Mouse (Mus musculus) forebrain, embryonic 16.5 days (tissue): Measurements from ENCODE around the gene Gm3776. TPM values are rescaled to one million over a fixed set of nuclear protein-coding genes. Genes with fewer than 3 reads are reported as not detected.
"Not testable (repeated sequence)": the region's sequence is repeated elsewhere in the genome, so short reads cannot be mapped to it uniquely, and the experiment has no call there.

ENCODE experiments used
- ATAC-seq: fragments of 200-750 bp; cut with Nextera tagmentation; 2 replicates; pipeline ENCODE4 v1.8.0; 2017; ENCODE audit warnings: mild to moderate bottlenecking, moderate library complexity
- H3K27ac ChIP-seq: fragments of 300-500 bp; sonication (generic); 2 replicates; pipeline ENCODE4 v1.5.1; 2014; ENCODE audit warnings: low read length, control low read depth
- H3K27me3 ChIP-seq: fragments of 300-500 bp; sonication (generic); replicated peaks from 2 replicates; pipeline ENCODE4 v1.6.1; 2014; ENCODE audit warnings: low read length; ENCODE audit not compliant: control insufficient read depth, insufficient read depth
- H3K36me3 ChIP-seq: fragments of 300-500 bp; sonication (generic); 2 replicates; pipeline ENCODE4 v1.6.1; 2014; ENCODE audit not compliant: control insufficient read depth, insufficient read depth
- H3K4me1 ChIP-seq: fragments of 300-500 bp; sonication (generic); replicated peaks from 2 replicates; pipeline ENCODE4 v1.6.1; 2014; ENCODE audit warnings: low read length; ENCODE audit not compliant: control insufficient read depth, insufficient read depth
- H3K4me2 ChIP-seq: fragments of 300-500 bp; sonication (generic); 2 replicates; pipeline ENCODE4 v1.6.1; 2014; ENCODE audit warnings: mild to moderate bottlenecking, low read length, control low read depth
- H3K4me3 ChIP-seq: fragments of 300-500 bp; sonication (generic); replicated peaks from 2 replicates; pipeline ENCODE4 v1.5.1; 2014; ENCODE audit warnings: mild to moderate bottlenecking, low read length, control low read depth
- H3K9ac ChIP-seq: fragments of 300-500 bp; sonication (generic); replicated peaks from 2 replicates; pipeline ENCODE4 v1.6.1; 2014; ENCODE audit warnings: low read depth, low read length, control low read depth
- H3K9me3 ChIP-seq: fragments of 300-500 bp; sonication (generic); 2 replicates; pipeline ENCODE4 v1.6.1; 2016; ENCODE audit warnings: low read length; ENCODE audit not compliant: control insufficient read depth
- WGBS: fragments of 180-500 bp; shearing (Covaris S2); extraction: QIAGEN DNeasy Blood & Tissue Kit; methylation state at CpG from one replicate; pipeline ENCODE4 v1.1.7; 2014; 5-methylcytosine and 5-hydroxymethylcytosine counted together
- polyA plus RNA-seq: library from polyadenylated mRNA; unstranded; fragments of >200 nt; fragmentation: Nextera tagmentation; extraction: Ambion mirVana; gene quantifications from 2 replicates; pipeline ENCODE4 v1.2.1, GENCODE M21; 2015

Gene Gm3776
- not detected in 2 replicates for polyA plus RNA-seq

DNA sequence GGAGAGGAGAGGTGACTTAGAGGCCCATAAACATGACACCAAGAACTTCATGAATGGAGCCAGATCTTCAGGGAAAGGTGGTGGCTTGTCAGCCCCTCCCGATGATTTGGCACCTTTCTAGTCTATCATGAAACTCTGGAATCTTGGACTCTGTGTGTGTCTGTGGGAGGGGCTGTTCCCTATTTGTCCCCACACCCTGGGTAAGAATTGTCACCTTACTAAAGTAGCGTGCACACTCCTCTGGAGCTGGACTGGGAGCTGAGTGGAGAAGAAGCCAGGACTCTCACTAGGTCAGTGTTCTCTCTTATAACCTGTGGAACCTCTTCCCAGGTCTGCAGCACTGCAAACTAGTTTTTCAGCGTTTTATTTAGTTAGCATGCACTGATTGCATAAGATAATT is at the start of gene Gm3776:
Gene Gm3776 (plus strand): TSS at position 216 of the 400 bp plus-strand sequence.
- not testable (repeated sequence) for ATAC-seq
- 95% methylated on average over 1 of the region's 3 CpGs for WGBS

GRCm38 (mm10) chr9:78208956-78209355 is 48.0 kb upstream of the Gm3776 start:
- Histone ChIP-seq H3K27me3 (no peaks in the 10 kb centered on the region), H3K36me3 (no peaks in the 10 kb centered on the region), H3K9ac (no peak overlapping the region), H3K9me3 (no peaks in the 10 kb centered on the region), H3K4me3 (no peak overlapping the region), H3K4me1 (no peaks in the 10 kb centered on the region), H3K4me2 (no peak overlapping the region), H3K27ac (no peak overlapping the region)
- ATAC-seq, result no peak
- WGBS, result 85% methylated on average over 4 of the region's 4 CpGs

More for the DNA sequence above, at the start of gene Gm3776:
- not testable (repeated sequence) for H3K36me3 ChIP-seq, H3K4me2 ChIP-seq, H3K27ac ChIP-seq, H3K27me3 ChIP-seq, H3K9ac ChIP-seq, H3K4me1 ChIP-seq, H3K4me3 ChIP-seq, H3K9me3 ChIP-seq

GRCm38 (mm10) chr9:78210079-78210478 is 46.9 kb upstream of the Gm3776 start:
- no peaks in the 10 kb centered on the region for H3K36me3 ChIP-seq
- H3K9me3 ChIP-seq, result no peaks in the 10 kb centered on the region
- no peak overlapping the region for H3K4me3 ChIP-seq
- no peaks in the 10 kb centered on the region for H3K27me3 ChIP-seq
- WGBS, result 93% methylated on average over 3 of the region's 3 CpGs
- no peaks in the 10 kb centered on the region for H3K4me1 ChIP-seq
- H3K27ac ChIP-seq, result no peak overlapping the region
- no peak overlapping the region for H3K4me2 ChIP-seq
- H3K9ac ChIP-seq, result no peak overlapping the region
- no peak for ATAC-seq

- Histone ChIP-seq H3K27ac (no peak overlapping the region), H3K4me3 (no peak overlapping the region), H3K27me3 (no peaks in the 10 kb centered on the region), H3K9ac (no peak overlapping the region), H3K9me3 (no peaks in the 10 kb centered on the region), H3K4me2 (no peak overlapping the region), H3K36me3 (no peaks in the 10 kb centered on the region), H3K4me1 (no peaks in the 10 kb centered on the region)
- WGBS, result 98% methylated on average over 2 of the region's 2 CpGs
- ATAC-seq, result no peak
These were observed 46.1 kb upstream of the Gm3776 start for GRCm38 (mm10) chr9:78210821-78211220.

DNA sequence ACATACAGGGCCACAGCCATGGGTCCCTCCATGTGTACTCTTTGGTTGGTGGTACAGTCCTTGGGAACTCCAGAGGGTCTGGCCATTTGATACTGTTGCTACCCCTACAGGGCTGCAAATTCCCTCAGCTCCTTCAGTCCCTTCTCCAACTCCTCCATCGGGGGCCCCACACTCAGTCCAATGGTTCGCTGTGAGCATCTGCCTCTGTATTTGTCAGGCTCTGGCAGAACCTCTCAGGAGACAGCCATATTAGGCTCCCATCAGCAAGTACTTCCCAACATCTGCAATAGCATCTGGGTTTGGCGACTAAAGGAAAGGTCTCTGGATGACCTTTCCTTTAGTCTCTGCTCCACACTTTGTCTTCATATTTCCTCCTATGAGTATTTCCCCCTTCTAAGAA is 45.4 kb upstream of the Gm3776 start:
- Histone ChIP-seq H3K4me2 (no peak overlapping the region), H3K9me3 (no peaks in the 10 kb centered on the region), H3K9ac (no peak overlapping the region), H3K27ac (no peak overlapping the region), H3K27me3 (no peaks in the 10 kb centered on the region), H3K4me3 (no peak overlapping the region), H3K36me3 (no peaks in the 10 kb centered on the region), H3K4me1 (no peaks in the 10 kb centered on the region)
- 94% methylated on average over 3 of the region's 3 CpGs for WGBS
- no peak for ATAC-seq

DNA sequence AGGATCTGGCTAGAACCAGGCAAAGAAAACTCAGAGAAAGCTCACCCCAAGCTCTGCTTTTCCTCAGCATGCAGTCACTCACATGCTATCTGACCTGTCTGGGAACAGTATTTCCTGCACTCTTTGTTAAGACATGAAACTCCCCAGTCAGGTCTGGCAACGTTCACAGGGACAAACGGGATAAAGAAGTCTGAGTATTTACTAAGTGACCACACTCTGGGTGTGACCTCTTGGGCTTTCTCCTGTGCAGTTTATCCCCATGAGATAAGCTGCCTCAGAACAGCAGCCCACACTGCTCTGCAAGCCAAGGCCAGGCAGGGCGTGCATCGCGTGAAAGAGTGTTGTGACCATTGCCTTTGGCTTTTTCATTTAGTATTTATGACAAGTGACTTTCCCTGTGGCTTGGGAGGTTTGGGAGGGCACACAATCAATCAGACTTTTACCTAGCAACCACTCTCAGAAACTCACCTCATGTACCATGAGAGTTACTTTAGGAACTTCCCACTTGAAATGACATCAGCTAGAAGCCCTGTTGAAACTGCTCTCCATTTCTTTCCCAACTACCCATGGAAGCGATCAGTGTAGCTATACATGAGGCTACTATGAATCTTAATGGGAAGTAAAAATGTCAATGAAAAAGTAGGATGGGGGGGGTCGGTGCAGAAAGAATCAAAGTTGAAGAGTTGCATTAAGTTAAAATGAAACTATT is 44.4 kb upstream of the Gm3776 start:
- 92% methylated on average over 7 of the region's 7 CpGs for WGBS
- ATAC-seq, result no peak
- no peak overlapping the region for H3K9ac ChIP-seq
- no peak overlapping the region for H3K4me2 ChIP-seq
- no peaks in the 10 kb centered on the region for H3K36me3 ChIP-seq
- H3K4me3 ChIP-seq, result no peak overlapping the region
- no peak overlapping the region for H3K27ac ChIP-seq
- H3K4me1 ChIP-seq, result no peaks in the 10 kb centered on the region
- H3K27me3 ChIP-seq, result no peaks in the 10 kb centered on the region
- H3K9me3 ChIP-seq, result no peaks in the 10 kb centered on the region

- no peak overlapping the region for H3K27ac ChIP-seq
- H3K9me3 ChIP-seq, result no peaks in the 10 kb centered on the region
- H3K4me2 ChIP-seq, result no peak overlapping the region
- H3K9ac ChIP-seq, result no peak overlapping the region
- H3K4me3 ChIP-seq, result no peak overlapping the region
- H3K36me3 ChIP-seq, result no peaks in the 10 kb centered on the region
- H3K27me3 ChIP-seq, result no peaks in the 10 kb centered on the region
- ATAC-seq, result no peak
- WGBS, result 83% methylated on average over 4 of the region's 4 CpGs
- H3K4me1 ChIP-seq, result no peaks in the 10 kb centered on the region
These were observed 39.9 kb upstream of the Gm3776 start for GRCm38 (mm10) chr9:78217074-78217473.

DNA sequence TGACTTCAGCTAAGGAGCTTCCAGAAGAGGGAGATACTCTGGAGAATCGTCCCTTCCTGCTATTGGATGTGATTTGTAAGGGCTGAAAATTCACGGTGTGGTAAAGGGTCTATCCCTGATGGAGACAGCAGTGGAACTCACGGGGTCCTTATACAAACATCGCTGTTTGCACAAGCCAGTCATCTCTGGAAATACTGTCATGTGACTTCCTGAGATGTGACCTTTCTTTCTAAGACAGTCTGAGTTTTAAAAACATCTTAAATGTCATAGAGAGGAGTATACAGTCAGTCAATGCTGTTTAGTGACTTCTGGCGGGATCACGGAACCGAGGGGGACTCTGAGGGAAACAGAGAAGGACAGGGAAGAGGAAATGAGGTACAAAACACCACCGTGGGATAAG is 34.3 kb upstream of the Gm3776 start:
- Histone ChIP-seq H3K4me1 (no peaks in the 10 kb centered on the region), H3K36me3 (no peaks in the 10 kb centered on the region), H3K4me3 (no peak overlapping the region), H3K9ac (no peak overlapping the region), H3K9me3 (no peaks in the 10 kb centered on the region), H3K27ac (no peak overlapping the region), H3K4me2 (no peak overlapping the region), H3K27me3 (no peaks in the 10 kb centered on the region)
- ATAC-seq, result no peak
- WGBS, result 86% methylated on average over 8 of the region's 8 CpGs

DNA sequence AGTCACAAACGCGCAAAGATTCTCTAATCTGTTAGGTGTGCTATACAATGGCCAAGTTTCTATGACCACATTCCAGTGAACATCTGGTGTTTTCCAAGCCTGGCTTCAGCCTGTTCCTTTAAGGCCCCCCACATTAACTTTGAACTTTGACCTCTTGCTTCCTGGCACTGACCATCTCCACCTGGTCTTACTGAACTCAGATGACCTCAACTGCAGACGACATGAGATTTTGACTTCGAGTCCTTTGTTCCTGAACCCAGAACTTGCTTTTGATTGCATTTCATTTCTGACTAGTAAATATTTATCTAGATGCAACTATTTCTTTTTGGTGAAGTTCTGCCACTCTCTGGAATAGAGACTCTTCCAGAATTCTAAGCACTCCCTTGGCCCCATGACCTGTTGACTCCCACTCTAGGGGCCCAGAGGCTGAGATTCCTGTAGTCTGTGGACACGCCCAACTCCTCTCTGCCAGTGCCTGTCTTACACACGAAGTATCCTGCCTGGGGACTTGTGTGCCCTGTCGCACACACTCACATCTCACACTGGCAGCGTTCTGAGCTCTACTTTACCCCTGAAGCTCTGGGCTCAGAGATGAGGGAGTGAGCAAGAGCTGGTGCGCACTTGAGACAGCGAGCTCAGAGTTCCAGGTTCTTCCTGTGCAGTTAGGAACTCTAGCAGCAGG is 33.6 kb upstream of the Gm3776 start:
- Histone ChIP-seq H3K9ac (no peak overlapping the region), H3K27ac (no peak overlapping the region), H3K9me3 (no peaks in the 10 kb centered on the region), H3K4me2 (no peak overlapping the region), H3K4me1 (no peaks in the 10 kb centered on the region), H3K27me3 (no peaks in the 10 kb centered on the region), H3K4me3 (no peak overlapping the region), H3K36me3 (no peaks in the 10 kb centered on the region)
- WGBS, result 78% methylated on average over 10 of the region's 10 CpGs
- ATAC-seq, result no peak
